Comparison of ENCODE assay signal across 11 mouse cellular contexts in genomic region chr3:17789454-17790196, GRCm38 (mm10).
DNase-seq lines count a peak whose midpoint lies in the region; ATAC-seq lines count a peak whose summit lies in the region.
"Had no signal": no experiment of that assay in that cellular context is flagged by ENCODE, and none has a peak within 500 bp of the region (broad histone marks: within the 10 kb centered on the region; RNA-seq: fewer than 3 reads in every experiment).

No protein-coding gene starts in this region.

- DNase-seq in embryo, embryonic 10 days (ENCODE audit: low spot score), result peak; percentile 54
- DNase-seq in spleen, adult 12 weeks (ENCODE audit: low spot score), result no peak
- no peak for DNase-seq in adrenal gland, adult 2 months
- DNase-seq: adrenal gland, adult 8-10 months; kidney, adult 8-10 months; lung, adult 2 months had no signal

- 0 out of 2 replicates have a peak overlapping the region, but pooled peaks have one; percentile 7 for H3K27ac ChIP-seq in embryonic facial prominence, embryonic 12.5 days
- peak overlapping the region; percentile 99 for H3K27ac ChIP-seq in hindbrain, embryonic 16.5 days (ENCODE audit: low read depth, low read length)
- peak overlapping the region; percentile 100 for H3K27ac ChIP-seq in neural tube, embryonic 14.5 days (ENCODE audit: low read depth, low read length)

- H3K4me3 ChIP-seq in embryonic facial prominence, embryonic 12.5 days, result peak overlapping the region; percentile 22
- H3K4me3 ChIP-seq in hindbrain, embryonic 16.5 days (ENCODE audit: low read length), result peak overlapping the region; percentile 63
- peak overlapping the region; percentile 72 for H3K4me3 ChIP-seq in neural tube, embryonic 14.5 days (ENCODE audit: low read depth, low read length)
- H3K4me3 ChIP-seq: myocyte had no signal

- no peak overlapping the region; the same call in 1 of the 2 replicates for H3K9ac ChIP-seq in embryonic facial prominence, embryonic 12.5 days
- peak overlapping the region; percentile 90 for H3K9ac ChIP-seq in hindbrain, embryonic 16.5 days (ENCODE audit: low read depth, low read length)
- H3K9ac ChIP-seq in neural tube, embryonic 14.5 days (replicated peaks; ENCODE audit: low read depth, low read length), result peak overlapping the region; percentile 99

- no peaks in the 10 kb centered on the region for H3K9me3 ChIP-seq in embryonic facial prominence, embryonic 12.5 days
- H3K9me3 ChIP-seq in hindbrain, embryonic 16.5 days (ENCODE audit: control insufficient read depth, low read length), result no peaks in the 10 kb centered on the region
- H3K9me3 ChIP-seq in neural tube, embryonic 14.5 days (ENCODE audit: control insufficient read depth, low read length), result no peaks in the 10 kb centered on the region

- no peaks in the 10 kb centered on the region for H3K36me3 ChIP-seq in embryonic facial prominence, embryonic 12.5 days
- no peaks in the 10 kb centered on the region for H3K36me3 ChIP-seq in hindbrain, embryonic 16.5 days (ENCODE audit: control insufficient read depth, insufficient read depth, low read length)
- peaks cover 2% of the 10 kb centered on the region for H3K36me3 ChIP-seq in neural tube, embryonic 14.5 days (ENCODE audit: control insufficient read depth, insufficient read depth, low read length)

- ATAC-seq in embryonic facial prominence, embryonic 12.5 days (ENCODE audit: insufficient number of reproducible peaks, insufficient read depth, low FRiP score, low TSS enrichment), result no peak
- ATAC-seq in hindbrain, embryonic 16.5 days, result peak; percentile 48
- ATAC-seq in neural tube, embryonic 14.5 days (ENCODE audit: low read depth), result peak; percentile 15
- no peak for ATAC-seq in erythroblast, adult 5-6 weeks (replicated peaks; ENCODE audit: low FRiP score, poor library complexity, severe bottlenecking)

- H3K4me2 ChIP-seq in embryonic facial prominence, embryonic 12.5 days (replicated peaks), result no peak overlapping the region
- peak overlapping the region; percentile 98 for H3K4me2 ChIP-seq in hindbrain, embryonic 16.5 days (ENCODE audit: low read length)
- peak overlapping the region; percentile 100 for H3K4me2 ChIP-seq in neural tube, embryonic 14.5 days (ENCODE audit: low read depth, low read length)

- peaks cover 91% of the 10 kb centered on the region for H3K27me3 ChIP-seq in embryonic facial prominence, embryonic 12.5 days
- no peaks in the 10 kb centered on the region for H3K27me3 ChIP-seq in hindbrain, embryonic 16.5 days (replicated peaks; ENCODE audit: control insufficient read depth, insufficient read depth, low read length)
- H3K27me3 ChIP-seq in neural tube, embryonic 14.5 days (ENCODE audit: control insufficient read depth, insufficient read depth, low read length), result no peaks in the 10 kb centered on the region; the same call in 1 of the 2 replicates

- WGBS in embryonic facial prominence, embryonic 12.5 days, result 1% methylated on average over 9 of the region's 9 CpGs
- 1% methylated on average over 9 of the region's 9 CpGs for WGBS in hindbrain, embryonic 16.5 days
- WGBS in neural tube, embryonic 14.5 days, result 2% methylated on average over 9 of the region's 9 CpGs

- H3K4me1 ChIP-seq in embryonic facial prominence, embryonic 12.5 days, result peaks cover 18% of the 10 kb centered on the region
- H3K4me1 ChIP-seq in hindbrain, embryonic 16.5 days (ENCODE audit: control insufficient read depth, insufficient read depth, low read depth, low read length), result peaks cover 6% of the 10 kb centered on the region; the same call in 1 of the 2 replicates
- H3K4me1 ChIP-seq in neural tube, embryonic 14.5 days (ENCODE audit: control insufficient read depth, insufficient read depth, low read length), result peaks cover 11% of the 10 kb centered on the region

Comparison
In these comparisons a context has a peak if more than half of its experiments do, and no peak if none do; other contexts are left out.
1. ATAC-seq: peak in hindbrain, embryonic 16.5 days (single experiment) and neural tube, embryonic 14.5 days (single experiment); none in embryonic facial prominence, embryonic 12.5 days (single experiment) and erythroblast, adult 5-6 weeks (single experiment).
2. H3K27ac ChIP-seq: peak in every context shown above with its lines; median percentile 100 in neural tube, embryonic 14.5 days; 99 in hindbrain, embryonic 16.5 days; 7 in embryonic facial prominence, embryonic 12.5 days.
3. H3K4me3 ChIP-seq: peak in every context shown above with its lines; median percentile 72 in neural tube, embryonic 14.5 days; 63 in hindbrain, embryonic 16.5 days; 22 in embryonic facial prominence, embryonic 12.5 days.